Mouse (Mus musculus): ENCODE data around the gene Ctf2. TPM values are rescaled to one million over a fixed set of nuclear protein-coding genes. Genes with fewer than 3 reads are reported as not detected.

Gene Ctf2
- polyA plus RNA-seq (2014; fragmentation: Illumina TruSeq; extraction: RNeasy Lipid Tissue Mini Kit (QIAGEN cat#74804); ENCODE audit: low read depth, low replicate concordance): not detected

GRCm38 (mm10) chr7:127732066-127732465 is at the start of gene Ctf2:
Gene Ctf2, minus strand, starts transcription at chr7:127732166.

GRCm38 (mm10) chr7:127776426-127776825 is 44.5 kb upstream of the Ctf2 start, which contains the start of gene Setd1a:
Gene Setd1a, plus strand, starts transcription at chr7:127776670.

GRCm38 (mm10) chr7:127769651-127770038 is 37.7 kb upstream of the Ctf2 start, which contains the start of gene Orai3:
Gene Orai3, plus strand, starts transcription at chr7:127769815.

GRCm38 (mm10) chr7:127744366-127745045 is 12.5 kb upstream of the Ctf2 start, which contains the start of gene Fbxl19:
Gene Fbxl19, plus strand, starts transcription at chr7:127744543.

GRCm38 (mm10) chr7:127712461-127713385 is 19.2 kb downstream of the Ctf2 start, which contains the start of gene Ctf1:
Gene Ctf1, plus strand, starts transcription at chr7:127712736.

GRCm38 (mm10) chr7:127708207-127709078 is 23.5 kb downstream of the Ctf2 start, which contains the start of gene Bcl7c:
Gene Bcl7c, minus strand, starts transcription at chr7:127708933.

Other genes starting within 250 kb of the Ctf2 start
- 1.8 TPM for gene Srcap, start 220.2 kb downstream of the Ctf2 start, polyA plus RNA-seq (2014; fragmentation: Illumina TruSeq; extraction: RNeasy Lipid Tissue Mini Kit (QIAGEN cat#74804); ENCODE audit: low read depth, low replicate concordance)
- gene Gm42715, start 212.6 kb downstream of the Ctf2 start, polyA plus RNA-seq (2014; fragmentation: Illumina TruSeq; extraction: RNeasy Lipid Tissue Mini Kit (QIAGEN cat#74804); ENCODE audit: low read depth, low replicate concordance): 3.5 TPM
- gene Tmem265, start 170.8 kb downstream of the Ctf2 start, polyA plus RNA-seq (2014; fragmentation: Illumina TruSeq; extraction: RNeasy Lipid Tissue Mini Kit (QIAGEN cat#74804); ENCODE audit: low read depth, low replicate concordance): not detected
- 17.5 TPM for gene Phkg2, start 158.8 kb downstream of the Ctf2 start, polyA plus RNA-seq (2014; fragmentation: Illumina TruSeq; extraction: RNeasy Lipid Tissue Mini Kit (QIAGEN cat#74804); ENCODE audit: low read depth, low replicate concordance)
- gene Ccdc189, start 143.6 kb downstream of the Ctf2 start, polyA plus RNA-seq (2014; fragmentation: Illumina TruSeq; extraction: RNeasy Lipid Tissue Mini Kit (QIAGEN cat#74804); ENCODE audit: low read depth, low replicate concordance): not detected
- gene Rnf40, start 143.4 kb downstream of the Ctf2 start, polyA plus RNA-seq (2014; fragmentation: Illumina TruSeq; extraction: RNeasy Lipid Tissue Mini Kit (QIAGEN cat#74804); ENCODE audit: low read depth, low replicate concordance): 1.8 TPM
- 3.5 TPM for gene Zfp629, start 116.4 kb downstream of the Ctf2 start, polyA plus RNA-seq (2014; fragmentation: Illumina TruSeq; extraction: RNeasy Lipid Tissue Mini Kit (QIAGEN cat#74804); ENCODE audit: low read depth, low replicate concordance)
- gene Bcl7c, start 23.2 kb downstream of the Ctf2 start, polyA plus RNA-seq (2014; fragmentation: Illumina TruSeq; extraction: RNeasy Lipid Tissue Mini Kit (QIAGEN cat#74804); ENCODE audit: low read depth, low replicate concordance): 0.26 TPM
- gene Ctf1, start 19.4 kb downstream of the Ctf2 start, polyA plus RNA-seq (2014; fragmentation: Illumina TruSeq; extraction: RNeasy Lipid Tissue Mini Kit (QIAGEN cat#74804); ENCODE audit: low read depth, low replicate concordance): 5.0 TPM
- 0.21 TPM for gene Fbxl19, start 12.4 kb upstream of the Ctf2 start, polyA plus RNA-seq (2014; fragmentation: Illumina TruSeq; extraction: RNeasy Lipid Tissue Mini Kit (QIAGEN cat#74804); ENCODE audit: low read depth, low replicate concordance)
- gene Orai3, start 37.6 kb upstream of the Ctf2 start, polyA plus RNA-seq (2014; fragmentation: Illumina TruSeq; extraction: RNeasy Lipid Tissue Mini Kit (QIAGEN cat#74804); ENCODE audit: low read depth, low replicate concordance): 4.0 TPM
- gene Setd1a, start 44.5 kb upstream of the Ctf2 start, polyA plus RNA-seq (2014; fragmentation: Illumina TruSeq; extraction: RNeasy Lipid Tissue Mini Kit (QIAGEN cat#74804); ENCODE audit: low read depth, low replicate concordance): 1.6 TPM
- not detected for gene Gm49388, start 53.4 kb upstream of the Ctf2 start, polyA plus RNA-seq (2014; fragmentation: Illumina TruSeq; extraction: RNeasy Lipid Tissue Mini Kit (QIAGEN cat#74804); ENCODE audit: low read depth, low replicate concordance)
- gene Hsd3b7, start 68.4 kb upstream of the Ctf2 start, polyA plus RNA-seq (2014; fragmentation: Illumina TruSeq; extraction: RNeasy Lipid Tissue Mini Kit (QIAGEN cat#74804); ENCODE audit: low read depth, low replicate concordance): 305 TPM
- gene Stx4a, start 92.1 kb upstream of the Ctf2 start, polyA plus RNA-seq (2014; fragmentation: Illumina TruSeq; extraction: RNeasy Lipid Tissue Mini Kit (QIAGEN cat#74804); ENCODE audit: low read depth, low replicate concordance): 12.3 TPM
- 3.2 TPM for gene Stx1b, start 92.4 kb upstream of the Ctf2 start, polyA plus RNA-seq (2014; fragmentation: Illumina TruSeq; extraction: RNeasy Lipid Tissue Mini Kit (QIAGEN cat#74804); ENCODE audit: low read depth, low replicate concordance)
- 1.8 TPM for gene Zfp646, start 144.1 kb upstream of the Ctf2 start, polyA plus RNA-seq (2014; fragmentation: Illumina TruSeq; extraction: RNeasy Lipid Tissue Mini Kit (QIAGEN cat#74804); ENCODE audit: low read depth, low replicate concordance)
- gene Zfp668, start 144.7 kb upstream of the Ctf2 start, polyA plus RNA-seq (2014; fragmentation: Illumina TruSeq; extraction: RNeasy Lipid Tissue Mini Kit (QIAGEN cat#74804); ENCODE audit: low read depth, low replicate concordance): 0.21 TPM
- gene Prss53, start 158.8 kb upstream of the Ctf2 start, polyA plus RNA-seq (2014; fragmentation: Illumina TruSeq; extraction: RNeasy Lipid Tissue Mini Kit (QIAGEN cat#74804); ENCODE audit: low read depth, low replicate concordance): 0.24 TPM
- not detected for gene Gm21974, start 163.3 kb upstream of the Ctf2 start, polyA plus RNA-seq (2014; fragmentation: Illumina TruSeq; extraction: RNeasy Lipid Tissue Mini Kit (QIAGEN cat#74804); ENCODE audit: low read depth, low replicate concordance)
- gene Vkorc1, start 163.5 kb upstream of the Ctf2 start, polyA plus RNA-seq (2014; fragmentation: Illumina TruSeq; extraction: RNeasy Lipid Tissue Mini Kit (QIAGEN cat#74804); ENCODE audit: low read depth, low replicate concordance): 252 TPM
- gene Bckdk, start 171.9 kb upstream of the Ctf2 start, polyA plus RNA-seq (2014; fragmentation: Illumina TruSeq; extraction: RNeasy Lipid Tissue Mini Kit (QIAGEN cat#74804); ENCODE audit: low read depth, low replicate concordance): 1.1 TPM
- gene Kat8, start 180.3 kb upstream of the Ctf2 start, polyA plus RNA-seq (2014; fragmentation: Illumina TruSeq; extraction: RNeasy Lipid Tissue Mini Kit (QIAGEN cat#74804); ENCODE audit: low read depth, low replicate concordance): 8.6 TPM
- not detected for gene Prss8, start 197.9 kb upstream of the Ctf2 start, polyA plus RNA-seq (2014; fragmentation: Illumina TruSeq; extraction: RNeasy Lipid Tissue Mini Kit (QIAGEN cat#74804); ENCODE audit: low read depth, low replicate concordance)
- gene Prss36, start 214.6 kb upstream of the Ctf2 start, polyA plus RNA-seq (2014; fragmentation: Illumina TruSeq; extraction: RNeasy Lipid Tissue Mini Kit (QIAGEN cat#74804); ENCODE audit: low read depth, low replicate concordance): 0.37 TPM
- 200 TPM for gene Fus, start 235.3 kb upstream of the Ctf2 start, polyA plus RNA-seq (2014; fragmentation: Illumina TruSeq; extraction: RNeasy Lipid Tissue Mini Kit (QIAGEN cat#74804); ENCODE audit: low read depth, low replicate concordance)

All from liver, adult 10 weeks (tissue).